In genomic region chr5:134313451-134314067, GRCm38 (mm10) we compare ENCODE assay signal across 8 mouse cellular contexts. TPM values are rescaled to one million over a fixed set of nuclear protein-coding genes. Genes with fewer than 3 reads are reported as not detected.
DNase-seq lines count a peak whose midpoint lies in the region; ATAC-seq and TF ChIP-seq lines count a peak whose summit lies in the region.

No protein-coding gene starts in this region.

- peak overlapping the region; percentile 100 for H3K27ac ChIP-seq in forebrain, embryonic 11.5 days (ENCODE audit: low read depth, low read length)
- H3K27ac ChIP-seq in heart, postnatal 0 days (ENCODE audit: low read depth), result peak overlapping the region; percentile 100
- peak overlapping the region; percentile 93 for H3K27ac ChIP-seq in liver, embryonic 16.5 days (ENCODE audit: low read length)
- peak overlapping the region; percentile 100 for H3K27ac ChIP-seq in neural tube, embryonic 13.5 days (replicated peaks)
- peak overlapping the region; percentile 97 for H3K27ac ChIP-seq in testis, adult 2 months (ENCODE audit: control insufficient read depth, insufficient read depth, low read depth, low read length)

- peak; percentile 49; the same call in 1 of the 2 replicates for TF ChIP-seq POLR2A in testis, adult 2 months (IDR thresholded peaks at IDR 0.05; ENCODE audit: control insufficient read depth, low read depth, low read length)

- H3K36me3 ChIP-seq in forebrain, embryonic 11.5 days (ENCODE audit: control insufficient read depth, insufficient read depth, low read length), result peaks cover 14% of the 10 kb centered on the region
- peaks cover 25% of the 10 kb centered on the region for H3K36me3 ChIP-seq in heart, postnatal 0 days (replicated peaks; ENCODE audit: control insufficient read depth, insufficient read depth, low read length)
- peaks cover 8% of the 10 kb centered on the region; the same call in 1 of the 2 replicates for H3K36me3 ChIP-seq in liver, embryonic 16.5 days (ENCODE audit: control insufficient read depth, insufficient read depth)
- H3K36me3 ChIP-seq in neural tube, embryonic 13.5 days, result peaks cover 28% of the 10 kb centered on the region
- no peaks in the 10 kb centered on the region; the same call in 1 of the 2 replicates for H3K36me3 ChIP-seq in testis, adult 2 months (ENCODE audit: control insufficient read depth, insufficient read depth, low read length)

- H3K4me2 ChIP-seq in forebrain, embryonic 11.5 days (ENCODE audit: low read depth, low read length, severe bottlenecking), result peak overlapping the region; percentile 67
- peak overlapping the region; percentile 71 for H3K4me2 ChIP-seq in heart, postnatal 0 days (ENCODE audit: low read depth, low read length)
- H3K4me2 ChIP-seq in liver, embryonic 16.5 days (ENCODE audit: low read depth, low read length), result peak overlapping the region; percentile 93
- peak overlapping the region; percentile 76 for H3K4me2 ChIP-seq in neural tube, embryonic 13.5 days

- 1% methylated on average over 60 of the region's 68 CpGs for WGBS in forebrain, embryonic 11.5 days
- under 1% methylated on average over 67 of the region's 68 CpGs for WGBS in heart, postnatal 0 days
- WGBS in liver, embryonic 16.5 days (ENCODE audit: insufficient replicate concordance), result under 1% methylated on average over 65 of the region's 68 CpGs
- under 1% methylated on average over 67 of the region's 68 CpGs for WGBS in neural tube, embryonic 13.5 days

- H3K9me3 ChIP-seq in forebrain, embryonic 11.5 days (ENCODE audit: control insufficient read depth, low read length), result no peaks in the 10 kb centered on the region
- no peaks in the 10 kb centered on the region for H3K9me3 ChIP-seq in heart, postnatal 0 days (replicated peaks; ENCODE audit: control insufficient read depth, low read length)
- no peaks in the 10 kb centered on the region for H3K9me3 ChIP-seq in liver, embryonic 16.5 days (replicated peaks; ENCODE audit: control insufficient read depth, low read length)
- no peaks in the 10 kb centered on the region for H3K9me3 ChIP-seq in neural tube, embryonic 13.5 days

- peak; percentile 51; the same call in 1 of the 2 replicates for TF ChIP-seq EP300 in heart, postnatal 0 days (IDR thresholded peaks at IDR 0.05; ENCODE audit: low read depth)

- peaks cover 4% of the 10 kb centered on the region; the same call in 1 of the 2 replicates for H3K4me1 ChIP-seq in forebrain, embryonic 11.5 days (replicated peaks; ENCODE audit: control insufficient read depth, insufficient read depth, low read length)
- peaks cover 4% of the 10 kb centered on the region; the same call in 1 of the 2 replicates for H3K4me1 ChIP-seq in heart, postnatal 0 days (ENCODE audit: control insufficient read depth, insufficient read depth)
- peaks cover 25% of the 10 kb centered on the region for H3K4me1 ChIP-seq in liver, embryonic 16.5 days (ENCODE audit: control insufficient read depth, low read depth, low read length)
- H3K4me1 ChIP-seq in neural tube, embryonic 13.5 days (replicated peaks), result peaks cover 50% of the 10 kb centered on the region
- H3K4me1 ChIP-seq in testis, adult 2 months (ENCODE audit: control insufficient read depth, insufficient read depth, low read length), result peaks cover 14% of the 10 kb centered on the region

- no peak for TF ChIP-seq CTCF in heart, postnatal 0 days (IDR thresholded peaks at IDR 0.05; ENCODE audit: low read depth)
- TF ChIP-seq CTCF in testis, adult 2 months (IDR thresholded peaks at IDR 0.05; ENCODE audit: control insufficient read depth, insufficient read depth, insufficient replicate concordance, low read depth, low read length), result no peak

- H3K27me3 ChIP-seq in forebrain, embryonic 11.5 days (ENCODE audit: control insufficient read depth, insufficient read depth, low read length), result no peaks in the 10 kb centered on the region
- H3K27me3 ChIP-seq in heart, postnatal 0 days (ENCODE audit: control insufficient read depth, insufficient read depth, low read length), result no peaks in the 10 kb centered on the region
- no peaks in the 10 kb centered on the region for H3K27me3 ChIP-seq in liver, embryonic 16.5 days (ENCODE audit: control insufficient read depth, insufficient read depth, low read depth, low read length)
- H3K27me3 ChIP-seq in neural tube, embryonic 13.5 days, result no peaks in the 10 kb centered on the region
- no peaks in the 10 kb centered on the region for H3K27me3 ChIP-seq in testis, adult 2 months (ENCODE audit: control insufficient read depth, insufficient read depth, low read length)

- DNase-seq in CD8-positive naive resting alpha-beta T cell, adult 2 months (ENCODE audit: low read depth in 2 of 2, low spot score in 2 of 2), result peak; percentile 72 to 81
- peak; percentile 79 for DNase-seq in c-Kit-positive CD71-negative TER-119-negative erythroid progenitor cells, embryonic 14.5 days (ENCODE audit: low read depth)
- DNase-seq in forebrain, embryonic 11.5 days (ENCODE audit: low spot score), result peak; percentile 98
- DNase-seq in heart, postnatal 0 days (ENCODE audit: low spot score), result peak; percentile 94
- DNase-seq in kidney, postnatal 4 days, result peak; percentile 97 to 99

- ATAC-seq in forebrain, embryonic 11.5 days (replicated peaks; ENCODE audit: low FRiP score), result peak; percentile 80
- peak; percentile 76 for ATAC-seq in heart, postnatal 0 days (ENCODE audit: insufficient read depth, low read depth)
- ATAC-seq in liver, embryonic 16.5 days (ENCODE audit: low read depth), result peak; percentile 86
- ATAC-seq in neural tube, embryonic 13.5 days (ENCODE audit: low read depth), result peak; percentile 76

- H3K4me3 ChIP-seq in forebrain, embryonic 11.5 days (ENCODE audit: low read depth, low read length), result peak overlapping the region; percentile 92
- peak overlapping the region; percentile 80 for H3K4me3 ChIP-seq in heart, postnatal 0 days (ENCODE audit: low read depth, low read length)
- H3K4me3 ChIP-seq in liver, embryonic 16.5 days (ENCODE audit: low read depth, low read length), result peak overlapping the region; percentile 91
- peak overlapping the region; percentile 86 for H3K4me3 ChIP-seq in neural tube, embryonic 13.5 days
- peak overlapping the region; percentile 95 for H3K4me3 ChIP-seq in testis, adult 2 months (ENCODE audit: control insufficient read depth, low read depth, low read length)

- H3K9ac ChIP-seq in forebrain, embryonic 11.5 days (ENCODE audit: low read length), result peak overlapping the region; percentile 99
- H3K9ac ChIP-seq in heart, postnatal 0 days (replicated peaks; ENCODE audit: low read depth, low read length), result peak overlapping the region; percentile 97
- H3K9ac ChIP-seq in liver, embryonic 16.5 days (ENCODE audit: low read depth, low read length), result peak overlapping the region; percentile 94
- peak overlapping the region; percentile 100 for H3K9ac ChIP-seq in neural tube, embryonic 13.5 days

RNA-seq across cellular contexts. Expression of gene Gtf2i, which starts 1.0 kb away (rescaled TPM):
- polyA plus RNA-seq in forebrain, embryonic 11.5 days (2014; fragmentation: Nextera tagmentation; extraction: Ambion mirVana), result 214 and 239 TPM in 2 replicates
- total RNA-seq in heart, postnatal 0 days (2014; rRNA removed; ENCODE audit: low replicate concordance), result 84.8 and 97.1 TPM in 2 replicates
- polyA plus RNA-seq in heart, postnatal 0 days (2015; fragmentation: Nextera tagmentation; extraction: Ambion mirVana), result 81.9 and 82.3 TPM in 2 replicates
- 31.7 and 34.2 TPM in 2 replicates for polyA plus RNA-seq in liver, embryonic 16.5 days (2015; fragmentation: Nextera tagmentation; extraction: Ambion mirVana)
- 188 and 247 TPM in 2 replicates for polyA plus RNA-seq in neural tube, embryonic 13.5 days (2015; fragmentation: Nextera tagmentation; extraction: Ambion mirVana)
- polyA plus RNA-seq in testis, adult 2 months (2012; rRNA removed), result 79.9 and 84.4 TPM in 2 replicates

Comparison
In these comparisons a context has a peak if more than half of its experiments do, and no peak if none do; other contexts are left out.
1. Peak in every context shown above with its lines: DNase-seq, ATAC-seq, H3K4me3 ChIP-seq and H3K27ac ChIP-seq.